Mouse (Mus musculus): Measurements from ENCODE around the gene Dis3l2. TPM values are rescaled to one million over a fixed set of nuclear protein-coding genes. Genes with fewer than 3 reads are reported as not detected.
A peak's percentile ranks its signal among the peaks of the same experiment; 100 is the strongest.

Dis3l2 gene
- total and polyA plus RNA-seq, 3 experiments, result 12.4 to 17.4 (median 16.5) TPM

GRCm38 (mm10) chr1:86669552-86670273, 33.9 kb upstream of the Dis3l2 start:
- in situ Hi-C loops (cut with MboI; ENCODE audit: low pct_ligation_motif_present, low pct_unique_long_range_greater_than_20kb, low sequenced_read_pairs), result loop anchor here (5.0 to 10.0 kb wide), 2 partner anchors 373 to 515 kb away; partner anchors contain the start of gene Prss56
- no peak for TF ChIP-seq PAX5 (IDR thresholded peaks at IDR 0.05; ENCODE audit: low read length)
- TF ChIP-seq KAT2A (IDR thresholded peaks at IDR 0.05; ENCODE audit: insufficient replicate concordance, low read length), result no peak
- no peak for TF ChIP-seq MEF2A (IDR thresholded peaks at IDR 0.05; ENCODE audit: borderline replicate concordance, low read depth, low read length)
- no peak for TF ChIP-seq POLR2A (IDR thresholded peaks at IDR 0.05; ENCODE audit: low read depth, low read length)
- no peak for TF ChIP-seq MAZ (IDR thresholded peaks at IDR 0.05; ENCODE audit: low read depth, low read length)
- peak in 1 of 2 experiments; percentile 83; a peak in 3 of 4 replicates for TF ChIP-seq CTCF (conservative IDR thresholded peaks at IDR 0.05 in 1 of 2, IDR thresholded peaks at IDR 0.05 in 1 of 2; ENCODE audit: low read depth in 2 of 2, low read length in 2 of 2)
- peak; percentile 21; the same call in 1 of the 2 replicates for TF ChIP-seq IRF4 (IDR thresholded peaks at IDR 0.05; ENCODE audit: low read depth, low read length)
- TF ChIP-seq ZMIZ1 (IDR thresholded peaks at IDR 0.05; ENCODE audit: low read depth, low read length), result no peak
- TF ChIP-seq MAX (IDR thresholded peaks at IDR 0.05; ENCODE audit: low read length), result no peak
- no peak for TF ChIP-seq BHLHE40 (IDR thresholded peaks at IDR 0.05; ENCODE audit: low read depth, low read length)
- TF ChIP-seq RAD21 (IDR thresholded peaks at IDR 0.05; ENCODE audit: low read depth, low read length), result peak; percentile 70
- TF ChIP-seq ZKSCAN1 (IDR thresholded peaks at IDR 0.05; ENCODE audit: borderline replicate concordance, low read depth, low read length), result no peak
- TF ChIP-seq ELF1 (IDR thresholded peaks at IDR 0.05; ENCODE audit: low read depth, low read length), result no peak
- peak; percentile 20 for TF ChIP-seq ZC3H11A (IDR thresholded peaks at IDR 0.05; ENCODE audit: low read depth, low read length)
- peak; percentile 83 for TF ChIP-seq SMC3 (IDR thresholded peaks at IDR 0.05; ENCODE audit: low read depth, low read length)
- 0 out of 2 replicates have a peak, but pooled peaks have one; percentile 16 for TF ChIP-seq TCF12 (IDR thresholded peaks at IDR 0.05; ENCODE audit: low read depth, low read length)
- no peak for TF ChIP-seq RCOR1 (conservative IDR thresholded peaks at IDR 0.05; ENCODE audit: low read depth, low read length)
- Histone ChIP-seq H3K4me1 (ENCODE audit: control insufficient read depth in 1 of 2, insufficient read depth in 2 of 2) (peaks cover 3 to 9% of the 10 kb centered on the region in 2 experiments; a peak in 3 of 4 replicates), H3K27ac (ENCODE audit: insufficient read depth, low read depth) (no peak overlapping the region), H3K4me2 (ENCODE audit: insufficient read depth, low read depth, poor library complexity, severe bottlenecking) (peak overlapping the region; percentile 93), H3K9me3 (replicated peaks; ENCODE audit: low read length) (no peaks in the 10 kb centered on the region), H3K79me2 (replicated peaks; ENCODE audit: control insufficient read depth, extremely low read depth, insufficient read depth, poor library complexity, severe bottlenecking) (no peaks in the 10 kb centered on the region), H3K27me3 (replicated peaks) (peaks cover 77% of the 10 kb centered on the region), H3K9ac (ENCODE audit: insufficient read depth, low read depth) (peak overlapping the region; percentile 10; the same call in 1 of the 2 replicates), H3K36me3 (replicated peaks in 1 of 2; ENCODE audit: control insufficient read depth in 1 of 2, insufficient read depth in 1 of 2, low read length in 1 of 2) (no peaks in the 10 kb centered on the region), H3K4me3 (replicated peaks in 1 of 3; ENCODE audit: low read depth in 2 of 3, low read length in 2 of 3, poor library complexity in 1 of 3) (peak overlapping the region in 2 of 3 experiments; percentile 14 to 53)
- dilution Hi-C loops (cut with MboI; ENCODE audit: extremely low pct_ligation_motif_present, extremely low pct_unique_long_range_greater_than_20kb, low sequenced_read_pairs), result no loop called here
- peak; percentile 47 for DNase-seq (ENCODE audit: extremely low read depth)

GRCm38 (mm10) chr1:86670279-86671038, 33.1 kb upstream of the Dis3l2 start, which contains the start of gene Nppc:
Gene Nppc, minus strand, starts transcription at chr1:86670571.
- Histone ChIP-seq H3K36me3 (replicated peaks in 1 of 2; ENCODE audit: control insufficient read depth in 1 of 2, insufficient read depth in 1 of 2, low read length in 1 of 2) (no peaks in the 10 kb centered on the region), H3K9me3 (replicated peaks; ENCODE audit: low read length) (no peaks in the 10 kb centered on the region), H3K27me3 (replicated peaks) (peaks cover 81% of the 10 kb centered on the region), H3K4me3 (replicated peaks in 1 of 3; ENCODE audit: low read depth in 2 of 3, low read length in 2 of 3, poor library complexity in 1 of 3) (peak within 1 kb of the TSS in 2 of 3 experiments; percentile 14 to 53), H3K4me2 (ENCODE audit: insufficient read depth, low read depth, poor library complexity, severe bottlenecking) (peak within 1 kb of the TSS; percentile 93), H3K9ac (ENCODE audit: insufficient read depth, low read depth) (peak within 1 kb of the TSS; percentile 10; the same call in 1 of the 2 replicates), H3K27ac (ENCODE audit: insufficient read depth, low read depth) (no peak within 1 kb of the TSS), H3K4me1 (ENCODE audit: control insufficient read depth in 1 of 2, insufficient read depth in 2 of 2) (peaks cover 3 to 9% of the 10 kb centered on the region in 2 experiments; a peak in 3 of 4 replicates), H3K79me2 (replicated peaks; ENCODE audit: control insufficient read depth, extremely low read depth, insufficient read depth, poor library complexity, severe bottlenecking) (no peaks in the 10 kb centered on the region)
- dilution Hi-C loops (cut with MboI; ENCODE audit: extremely low pct_ligation_motif_present, extremely low pct_unique_long_range_greater_than_20kb, low sequenced_read_pairs), result no loop called here
- DNase-seq (ENCODE audit: extremely low read depth), result no peak
- in situ Hi-C loops (cut with MboI; ENCODE audit: low pct_ligation_motif_present, low pct_unique_long_range_greater_than_20kb, low sequenced_read_pairs), result no loop called here
- TF ChIP-seq UBTF (IDR thresholded peaks at IDR 0.05; ENCODE audit: low read depth, low read length), result 0 out of 2 replicates have a peak, but pooled peaks have one; percentile 21
- no peak for TF ChIP-seq NELFE (IDR thresholded peaks at IDR 0.05; ENCODE audit: low read depth, low read length)
- no peak for TF ChIP-seq USF2 (conservative IDR thresholded peaks at IDR 0.05; ENCODE audit: low read depth, low read length)
- TF ChIP-seq ZC3H11A (IDR thresholded peaks at IDR 0.05; ENCODE audit: low read depth, low read length), result no peak
- 0 out of 2 replicates have a peak, but pooled peaks have one; percentile 28 for TF ChIP-seq POLR2A (IDR thresholded peaks at IDR 0.05; ENCODE audit: low read depth, low read length)
- no peak for TF ChIP-seq POLR2AphosphoS2 (IDR thresholded peaks at IDR 0.05; ENCODE audit: low read depth, low read length)
- TF ChIP-seq TBP (conservative IDR thresholded peaks at IDR 0.05; ENCODE audit: low read depth, low read length), result 0 out of 2 replicates have a peak, but pooled peaks have one; percentile 25
- no peak for TF ChIP-seq MEF2A (IDR thresholded peaks at IDR 0.05; ENCODE audit: borderline replicate concordance, low read depth, low read length)
- TF ChIP-seq ZNF384 (IDR thresholded peaks at IDR 0.05; ENCODE audit: low read depth, low read length), result no peak
- TF ChIP-seq JUN (IDR thresholded peaks at IDR 0.05; ENCODE audit: insufficient read depth, low read depth, low read length), result no peak
- TF ChIP-seq KAT2A (IDR thresholded peaks at IDR 0.05; ENCODE audit: insufficient replicate concordance, low read length), result no peak
- TF ChIP-seq SIN3A (IDR thresholded peaks at IDR 0.05; ENCODE audit: low read length), result no peak
- TF ChIP-seq SMC3 (IDR thresholded peaks at IDR 0.05; ENCODE audit: low read depth, low read length), result peak; percentile 33
- no peak for TF ChIP-seq ELF1 (IDR thresholded peaks at IDR 0.05; ENCODE audit: low read depth, low read length)
- TF ChIP-seq RAD21 (IDR thresholded peaks at IDR 0.05; ENCODE audit: low read depth, low read length), result peak; percentile 48
- no peak for TF ChIP-seq NRF1 (IDR thresholded peaks at IDR 0.05; ENCODE audit: low read depth, low read length)
- no peak for TF ChIP-seq TCF12 (IDR thresholded peaks at IDR 0.05; ENCODE audit: low read depth, low read length)
- no peak for TF ChIP-seq GABPA (IDR thresholded peaks at IDR 0.05; ENCODE audit: insufficient replicate concordance, low read depth, low read length)

Data from CH12.LX (cell line).